Mouse (Mus musculus): Measurements from ENCODE around the gene Hck.

Gene Hck

DNA sequence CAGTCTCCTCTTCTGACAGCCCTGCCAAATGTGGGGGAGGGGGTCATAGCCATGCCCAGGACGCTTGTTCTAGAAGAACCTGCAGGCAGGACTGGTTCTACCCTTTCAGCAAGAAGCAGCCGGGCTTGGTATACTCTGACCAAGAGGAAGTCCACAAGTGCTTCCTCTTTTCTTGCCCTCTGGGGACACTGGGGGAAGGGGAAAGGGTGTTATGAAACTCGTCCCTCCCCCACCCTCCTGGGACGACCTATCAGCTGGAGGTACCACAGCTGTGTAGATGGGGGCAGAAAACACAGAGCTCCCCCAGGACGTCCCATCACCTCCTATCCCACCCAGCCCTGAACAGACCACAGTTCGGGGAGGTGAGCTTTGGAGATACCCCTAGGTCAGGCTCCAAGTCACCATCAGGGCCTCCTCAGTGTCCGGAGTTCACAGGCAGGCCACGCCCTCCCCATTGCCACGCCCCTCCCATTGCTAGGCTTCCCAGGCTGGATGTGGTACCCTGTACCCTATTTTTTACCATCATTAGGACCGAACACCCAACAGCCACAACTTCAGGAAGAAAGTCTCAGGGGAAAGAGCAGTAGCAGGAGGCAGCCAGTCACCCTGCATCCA, 17.6 kb upstream of the Hck start:
- no peak for DNase-seq (ENCODE audit: low read depth, low spot score)

DNA sequence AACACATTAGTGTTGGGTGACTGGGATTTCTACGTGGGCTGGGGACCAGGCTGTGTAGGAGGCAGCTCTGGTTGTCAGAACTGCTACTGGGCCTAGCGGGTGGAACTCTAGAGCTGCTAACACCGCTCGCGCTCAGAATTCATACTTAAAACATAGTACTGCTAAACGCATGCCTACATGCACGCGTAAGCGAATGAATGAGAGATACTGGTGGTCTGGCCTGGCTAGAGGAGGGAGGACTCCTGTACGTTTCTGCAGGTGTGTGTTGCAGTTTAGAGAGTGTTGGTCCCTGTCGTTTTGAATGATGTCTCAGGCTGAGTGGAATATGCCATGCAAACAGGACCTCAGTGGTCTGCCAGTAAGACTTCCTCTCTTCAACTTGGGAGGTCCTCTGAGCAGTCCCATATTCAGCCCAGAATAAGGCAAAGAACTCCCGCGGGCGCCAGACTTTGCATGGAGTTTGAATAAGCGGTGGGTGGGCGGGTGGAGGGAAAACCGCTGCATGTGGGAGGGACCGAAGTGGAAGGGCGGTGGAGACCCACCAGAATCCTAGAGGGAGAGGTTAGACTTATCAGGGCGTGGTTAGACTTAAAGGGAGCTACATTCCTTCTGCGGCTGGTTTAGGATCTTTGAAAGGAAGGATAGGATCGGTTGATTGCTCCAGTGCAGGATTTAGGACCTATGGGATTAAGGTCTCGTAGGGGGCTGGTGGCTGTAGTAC, 1.1 kb upstream of the Hck start:
- no peak for DNase-seq (ENCODE audit: low read depth, low spot score)

DNA sequence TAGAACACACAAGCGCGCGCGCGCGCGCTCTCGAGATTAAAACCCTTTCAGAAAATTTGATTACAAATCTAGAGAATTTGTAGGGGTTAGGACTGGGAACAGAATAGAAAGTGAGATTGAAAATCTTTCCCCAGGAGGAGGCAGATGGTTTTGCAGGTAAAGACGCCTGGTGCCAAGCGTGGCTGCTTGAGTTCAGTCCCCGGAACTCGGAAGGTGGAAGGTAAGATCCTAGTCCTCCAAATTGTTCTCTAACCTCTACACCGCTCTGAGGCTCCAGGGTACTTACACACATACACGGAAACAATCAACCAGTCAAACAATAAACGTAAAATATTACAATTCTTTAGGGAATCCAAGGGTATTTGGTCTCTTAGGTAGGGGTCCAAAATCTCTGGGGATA, 466 bp upstream of the Hck start:
- no peak for DNase-seq (ENCODE audit: low read depth, low spot score)

DNA sequence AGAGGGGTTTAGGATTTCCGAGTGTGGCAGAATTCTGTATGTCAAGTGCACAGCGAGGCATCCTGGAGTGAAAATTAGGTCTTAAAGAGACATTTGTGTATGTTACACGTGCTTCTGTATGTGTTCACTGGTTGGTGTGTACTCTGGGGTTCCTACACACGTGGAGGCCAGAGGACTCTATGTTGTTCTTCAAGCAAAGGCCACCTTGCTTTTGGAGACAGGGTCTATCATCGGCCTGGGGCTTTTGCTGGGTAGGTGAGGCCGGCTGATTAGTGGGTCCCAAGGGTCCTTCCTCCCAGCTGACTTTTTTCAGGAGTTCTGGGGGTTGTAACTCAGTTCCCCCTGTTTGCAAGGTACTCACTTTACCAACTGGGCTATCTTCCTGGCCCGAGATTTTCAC, 1.3 kb downstream of the Hck start:
- DNase-seq (ENCODE audit: low read depth, low spot score) = no peak

DNA sequence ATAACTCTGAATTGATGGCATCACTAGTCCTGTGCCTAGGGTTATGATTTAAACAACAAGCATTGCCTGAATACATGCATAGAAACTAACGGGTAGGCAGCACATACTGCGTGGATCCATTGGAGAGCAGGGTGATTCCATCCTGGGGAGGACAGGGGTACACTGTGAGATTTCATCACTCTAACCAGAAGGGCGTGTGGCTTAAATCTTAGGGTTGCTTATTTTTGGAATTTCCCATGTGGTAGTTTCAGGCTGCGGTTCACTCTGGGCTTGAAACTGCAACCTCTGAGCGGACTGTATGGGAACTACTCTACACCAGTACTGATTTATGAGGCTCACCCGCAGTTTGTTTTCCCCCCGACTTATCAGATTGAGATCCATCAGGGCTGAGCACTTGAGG, 3.0 kb downstream of the Hck start:
- DNase-seq (ENCODE audit: low read depth, low spot score) = no peak

DNA sequence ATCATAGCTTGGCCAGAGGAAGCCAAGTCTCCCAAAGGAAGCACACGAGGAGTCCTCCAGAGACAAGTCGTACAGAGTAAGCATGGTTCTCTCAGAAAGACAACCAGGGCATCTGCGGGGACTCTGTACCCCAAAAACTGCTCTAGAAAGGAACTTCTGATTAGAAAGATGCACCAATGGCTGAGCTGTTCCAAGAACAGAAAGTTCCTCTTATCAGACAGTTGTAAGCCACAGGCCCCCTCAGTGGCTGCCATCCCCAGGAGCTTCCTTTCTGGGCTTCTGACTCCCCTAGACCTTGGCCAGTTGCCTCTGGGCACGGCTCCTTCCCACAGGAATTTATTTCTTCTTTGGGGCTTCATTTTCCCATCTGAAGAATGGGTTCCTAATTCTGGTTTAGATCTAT, 7.4 kb downstream of the Hck start:
- no peak for DNase-seq (ENCODE audit: low read depth, low spot score)

DNA sequence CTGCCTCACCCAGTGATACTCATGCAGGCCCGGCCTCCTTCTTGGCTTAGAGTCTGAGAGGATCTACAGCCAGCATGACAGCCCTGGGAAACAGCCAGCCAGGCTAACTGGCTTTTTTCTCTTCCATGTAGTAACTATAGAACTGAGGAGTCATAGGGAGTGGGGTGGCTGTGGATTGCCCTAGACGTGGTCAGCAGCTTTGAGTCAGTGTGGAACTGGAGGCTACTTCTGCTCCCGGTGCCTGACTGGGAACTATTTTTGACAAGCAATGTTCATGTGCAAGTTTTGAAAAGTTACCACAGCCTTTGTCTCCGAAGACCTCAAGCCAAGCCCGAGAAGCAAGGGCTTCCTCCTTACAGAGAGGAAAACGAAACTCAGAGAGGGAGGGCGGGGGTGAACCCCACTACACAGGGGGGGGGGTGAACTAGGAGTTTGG, 8.8 kb downstream of the Hck start:
- no peak for DNase-seq (ENCODE audit: low read depth, low spot score)

DNA sequence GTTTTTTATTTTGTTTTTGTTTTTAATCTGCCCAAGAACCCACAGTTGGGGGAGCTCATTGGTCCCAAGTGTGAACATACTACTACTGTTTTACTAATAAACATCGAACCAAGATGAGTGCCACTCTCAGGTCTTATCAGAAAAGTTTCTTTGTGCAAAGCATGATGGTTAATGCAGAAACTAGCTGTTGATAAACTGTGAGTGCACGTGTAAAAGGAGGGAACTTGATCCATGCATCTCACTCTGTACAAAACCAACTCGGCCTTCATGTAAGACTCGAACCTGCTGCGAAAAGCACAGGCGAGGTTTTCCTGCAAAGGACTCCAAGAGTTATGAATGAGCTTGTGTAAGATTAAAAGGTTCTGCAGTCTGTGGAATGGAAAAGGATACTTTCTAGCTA, 11.2 kb downstream of the Hck start:
- no peak for DNase-seq (ENCODE audit: low read depth, low spot score)

DNA sequence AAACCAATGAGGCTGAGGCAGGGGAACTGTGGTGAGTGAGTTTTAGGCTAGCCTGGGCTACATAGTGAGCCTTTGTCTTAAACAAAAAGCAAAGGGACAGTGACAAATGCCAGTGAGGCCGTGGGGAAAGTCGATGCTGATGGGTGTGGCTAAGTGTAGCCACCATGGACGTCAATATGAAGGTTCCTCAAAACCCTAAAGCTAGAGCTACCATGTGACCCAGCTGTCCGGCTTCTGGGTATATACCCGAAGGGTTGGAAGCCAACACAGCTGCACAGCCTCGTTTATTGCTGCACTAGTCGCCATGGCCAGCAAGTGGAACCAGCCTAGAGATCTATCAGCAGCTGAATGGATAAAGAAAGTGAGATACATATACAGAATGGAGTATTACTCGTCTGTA, 11.9 kb downstream of the Hck start:
- DNase-seq (ENCODE audit: low read depth, low spot score) = no peak

DNA sequence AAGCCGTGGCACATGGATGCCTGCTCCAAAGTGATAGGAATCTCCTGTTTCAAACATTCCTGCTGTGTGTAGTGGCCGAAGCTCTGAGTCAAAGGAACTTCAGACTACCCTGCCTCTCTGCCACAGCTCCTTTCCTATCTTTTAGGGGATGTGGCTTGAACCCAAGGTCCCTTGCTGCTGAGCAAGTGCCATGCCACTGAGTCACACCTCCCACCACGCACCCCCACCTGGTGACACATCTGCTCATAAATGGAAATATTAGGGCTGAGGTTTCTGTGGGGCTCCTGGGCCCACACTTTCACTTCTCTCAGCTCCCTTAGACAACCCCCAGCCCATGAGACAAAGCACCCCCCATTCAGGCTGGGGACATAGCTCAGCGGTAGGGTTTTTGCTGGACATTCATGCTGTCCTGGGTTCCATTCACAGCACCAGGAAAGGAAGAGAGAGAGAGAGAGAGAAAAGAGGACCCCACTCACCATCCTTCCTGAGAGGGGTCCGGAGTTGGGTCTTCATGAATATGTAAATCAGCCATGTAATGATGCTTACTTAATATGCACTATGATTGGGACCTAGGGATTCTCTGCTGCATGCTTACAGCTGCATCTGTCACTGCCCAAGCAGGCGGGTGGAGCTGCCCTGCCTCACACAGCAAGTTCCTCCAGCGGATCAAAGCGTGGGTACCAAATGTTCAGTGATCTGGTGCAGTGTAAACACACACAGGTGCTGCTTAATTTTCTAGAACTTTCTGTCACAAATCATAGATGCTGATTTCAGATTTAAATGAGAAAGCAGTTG, 13.8 kb downstream of the Hck start:
- no peak for DNase-seq (ENCODE audit: low read depth, low spot score)

DNA sequence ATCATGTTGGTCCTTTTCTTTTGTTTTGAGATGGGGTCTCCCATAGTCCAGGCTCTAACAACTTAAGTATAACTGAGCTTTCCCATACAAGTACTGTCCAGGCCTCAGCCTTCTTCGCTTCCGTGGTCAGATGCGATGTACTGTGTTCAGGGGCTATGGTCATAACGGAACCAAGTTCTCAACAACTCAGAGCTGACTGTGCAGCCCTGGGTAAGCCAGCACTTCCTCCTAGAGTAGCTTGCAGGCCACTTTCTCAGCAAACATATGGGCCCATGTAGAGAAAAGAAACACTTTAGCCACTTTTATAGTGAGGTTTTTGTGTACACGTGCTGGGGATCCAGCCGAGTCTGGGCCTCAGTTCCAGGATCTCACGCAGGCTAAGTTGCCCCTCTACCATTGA, 14.4 kb downstream of the Hck start:
- no peak for DNase-seq (ENCODE audit: low read depth, low spot score)

DNA sequence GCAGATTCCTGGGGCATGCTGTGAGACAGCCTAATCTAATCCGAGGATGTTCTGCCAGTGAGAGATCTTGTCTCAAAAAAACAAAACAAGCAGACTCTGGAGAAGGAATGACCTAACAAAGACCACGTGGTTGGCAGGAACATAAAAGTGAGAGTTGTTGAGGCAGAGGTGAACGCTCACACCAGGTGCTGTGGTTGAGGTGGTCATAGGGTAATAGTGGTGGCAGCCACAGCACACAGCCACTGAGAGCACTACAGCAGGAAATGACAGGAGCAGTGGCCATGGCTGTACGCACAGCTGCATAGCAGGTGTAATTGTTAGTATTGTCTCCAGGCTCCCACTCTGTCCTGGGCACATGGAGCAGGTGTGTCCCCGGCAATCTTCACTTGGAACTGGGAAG, 17.6 kb downstream of the Hck start:
- DNase-seq (ENCODE audit: low read depth, low spot score) = no peak

DNA sequence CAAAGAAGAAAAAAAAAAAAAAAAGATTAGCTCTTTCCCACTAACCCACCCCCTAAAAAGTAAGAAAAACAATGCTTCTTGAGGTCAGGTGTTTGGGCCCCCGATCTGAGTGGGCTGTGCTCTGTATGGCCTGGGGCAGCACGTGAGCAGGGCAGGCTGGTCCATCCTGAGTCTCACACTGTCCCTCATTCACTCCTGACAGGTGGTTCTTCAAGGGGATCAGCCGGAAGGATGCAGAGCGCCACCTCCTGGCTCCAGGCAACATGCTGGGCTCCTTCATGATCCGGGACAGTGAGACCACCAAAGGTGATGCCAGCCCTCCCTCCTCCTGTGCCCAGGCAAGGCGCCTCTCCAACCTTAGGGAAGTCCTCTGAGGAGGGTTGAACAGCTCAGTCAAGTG, 22.8 kb downstream of the Hck start:
- no peak for DNase-seq (ENCODE audit: low read depth, low spot score)

DNA sequence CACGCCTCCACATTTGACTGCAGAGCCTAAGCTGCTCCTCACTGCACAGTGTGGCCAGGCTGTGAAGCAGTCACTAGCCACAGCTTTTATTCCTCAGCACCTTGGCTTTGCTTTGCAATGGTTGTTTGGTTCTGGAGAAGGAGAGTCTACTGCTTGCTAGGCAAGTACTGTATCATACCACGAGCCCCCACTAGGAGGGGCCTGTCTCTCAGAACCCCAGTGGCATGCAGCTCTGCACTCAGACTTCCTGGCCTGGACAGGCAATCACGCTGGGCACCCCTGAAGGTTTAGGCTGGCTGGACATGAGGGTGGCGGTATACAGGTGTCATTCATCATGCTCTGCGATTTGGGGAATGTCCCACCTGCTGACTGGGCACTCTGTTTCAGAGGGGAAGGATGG, 26.0 kb downstream of the Hck start:
- no peak for DNase-seq (ENCODE audit: low read depth, low spot score)

DNA sequence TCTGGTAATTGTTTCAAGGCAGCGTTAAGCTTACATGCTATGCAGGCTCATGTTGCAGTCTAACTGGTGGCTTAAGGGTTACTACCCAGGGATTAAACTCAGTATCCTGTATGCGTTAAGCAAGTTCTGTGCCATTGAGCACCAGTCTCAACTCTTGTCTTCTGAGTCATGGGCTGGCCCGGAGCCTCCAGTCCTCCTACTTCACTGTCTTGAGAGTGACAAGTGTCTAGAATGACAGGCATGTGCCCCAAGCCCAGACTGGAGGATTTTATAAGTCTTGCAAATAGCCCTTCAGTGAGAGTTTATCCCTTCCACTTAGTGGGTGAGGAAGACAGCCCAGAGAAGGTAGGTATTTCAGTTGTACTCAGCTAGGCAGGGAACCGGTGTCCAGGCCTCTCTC, 27.9 kb downstream of the Hck start:
- no peak for DNase-seq (ENCODE audit: low read depth, low spot score)

DNA sequence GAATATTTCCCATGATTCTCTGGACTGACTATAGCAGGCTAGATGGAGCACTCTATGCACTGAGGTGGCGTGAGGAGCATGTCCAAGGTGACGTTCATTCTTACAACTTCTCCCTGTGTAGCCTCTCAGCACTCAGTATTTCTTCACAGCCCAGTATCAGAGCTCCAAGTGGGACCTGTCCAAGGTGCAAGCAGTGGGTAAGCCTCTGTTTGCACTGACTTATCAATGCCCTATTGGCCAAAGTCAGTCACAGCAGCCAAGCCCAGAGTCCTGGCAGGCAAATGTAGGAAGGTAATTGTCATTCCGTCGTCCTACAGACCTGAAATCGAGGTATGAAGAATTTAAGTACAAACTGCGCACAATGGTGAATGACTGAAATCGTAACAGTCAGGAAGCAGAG, 30.9 kb downstream of the Hck start:
- no peak for DNase-seq (ENCODE audit: low read depth, low spot score)

DNA sequence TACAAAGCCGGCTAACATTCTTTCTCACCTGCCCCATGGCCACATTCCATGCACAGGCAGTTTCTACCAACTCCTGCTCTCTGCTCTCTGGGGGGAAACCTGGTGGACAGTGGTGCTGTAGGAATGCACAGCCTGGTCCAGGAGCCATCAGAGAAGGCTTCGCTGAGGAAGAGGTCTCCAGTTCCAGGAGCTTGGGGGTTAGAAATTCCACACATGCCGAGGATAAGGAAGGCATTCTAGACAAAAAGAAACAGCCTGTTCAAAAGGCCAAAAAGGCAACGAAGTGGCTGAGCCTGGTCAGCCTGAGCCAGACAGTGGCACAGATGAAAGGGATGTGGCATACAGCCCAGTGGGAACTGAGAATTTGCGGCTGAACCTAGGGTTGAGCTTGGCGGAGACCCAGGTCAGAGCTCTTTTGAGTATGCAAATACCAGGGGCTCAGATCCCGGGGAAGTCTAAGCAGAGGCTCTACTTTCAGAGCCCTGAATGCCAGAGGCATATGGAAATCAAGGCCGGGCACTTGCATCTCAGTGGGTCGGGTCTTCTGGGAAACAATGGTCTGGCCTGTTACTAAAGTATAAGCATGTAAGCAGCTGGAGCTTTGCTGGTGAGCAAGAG, 31.8 kb downstream of the Hck start:
- no peak for DNase-seq (ENCODE audit: low read depth, low spot score)

DNA sequence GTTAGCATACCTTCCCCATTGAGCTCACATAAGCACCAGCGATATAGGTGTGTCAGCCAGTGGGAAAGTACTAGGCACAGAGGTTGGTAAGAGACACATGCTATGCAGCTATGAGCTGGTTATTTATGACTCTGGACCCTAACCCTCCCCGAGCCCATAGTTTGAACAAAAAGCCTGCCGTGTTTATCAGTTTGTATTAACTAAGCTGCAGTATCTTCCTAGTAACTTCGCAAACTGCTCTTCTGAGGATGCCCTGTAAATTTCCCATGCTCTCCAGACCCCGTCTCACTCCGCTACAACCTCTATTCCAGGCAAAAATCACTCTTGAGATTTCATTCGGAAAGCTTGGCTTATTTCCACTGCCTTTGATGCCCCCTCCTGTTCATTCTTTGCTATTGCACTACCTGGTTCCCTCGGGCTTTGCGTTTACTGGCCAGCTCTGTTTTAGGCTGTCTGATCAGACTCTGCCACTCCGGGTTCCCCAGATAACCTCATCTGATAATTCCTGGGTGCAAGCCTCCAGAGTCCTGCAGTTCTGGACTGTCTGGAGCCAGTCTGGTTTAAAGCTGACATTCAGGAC, 34.4 kb downstream of the Hck start:
- peak; percentile 22 for DNase-seq (ENCODE audit: low read depth, low spot score)

DNA sequence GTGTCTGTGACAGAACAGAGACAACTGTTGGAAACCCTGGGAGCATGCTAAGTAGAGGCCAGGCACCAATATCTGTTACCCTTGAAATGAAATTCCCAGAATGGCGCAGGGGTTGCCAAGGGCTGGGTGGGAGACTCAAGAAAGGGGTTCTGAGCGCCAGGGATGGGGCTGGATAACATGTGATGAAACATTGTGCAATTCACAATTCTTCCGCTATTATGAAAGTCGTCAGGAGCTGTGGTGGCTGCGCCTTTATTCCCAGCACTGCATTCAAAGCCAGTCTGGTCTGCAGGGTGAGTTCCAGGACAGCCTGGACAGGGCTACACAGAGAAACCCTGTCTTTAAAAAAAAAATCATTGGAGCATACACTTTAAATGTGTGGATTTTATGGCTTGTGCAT, 37.1 kb downstream of the Hck start:
- DNase-seq (ENCODE audit: low read depth, low spot score) = no peak

DNA sequence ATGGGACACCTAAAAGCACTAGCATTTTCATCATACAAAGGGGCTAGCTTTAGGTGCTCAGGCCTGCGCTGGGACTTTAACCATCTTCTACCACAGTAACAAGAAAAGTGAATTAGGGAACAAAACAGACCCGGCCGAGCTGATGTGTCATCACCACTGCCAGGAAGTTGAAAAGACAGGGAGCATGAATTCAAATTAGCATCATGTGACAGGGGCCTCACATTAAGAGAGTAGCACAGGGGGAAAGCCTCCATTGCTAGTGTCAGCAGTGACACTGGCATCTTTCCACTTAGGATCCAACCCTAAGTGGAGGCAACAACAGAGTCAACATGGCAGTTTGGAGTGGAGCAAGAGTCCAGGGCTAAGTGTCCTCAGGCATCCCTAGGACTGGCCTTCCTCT, 39.0 kb downstream of the Hck start:
- DNase-seq (ENCODE audit: low read depth, low spot score) = no peak

DNA sequence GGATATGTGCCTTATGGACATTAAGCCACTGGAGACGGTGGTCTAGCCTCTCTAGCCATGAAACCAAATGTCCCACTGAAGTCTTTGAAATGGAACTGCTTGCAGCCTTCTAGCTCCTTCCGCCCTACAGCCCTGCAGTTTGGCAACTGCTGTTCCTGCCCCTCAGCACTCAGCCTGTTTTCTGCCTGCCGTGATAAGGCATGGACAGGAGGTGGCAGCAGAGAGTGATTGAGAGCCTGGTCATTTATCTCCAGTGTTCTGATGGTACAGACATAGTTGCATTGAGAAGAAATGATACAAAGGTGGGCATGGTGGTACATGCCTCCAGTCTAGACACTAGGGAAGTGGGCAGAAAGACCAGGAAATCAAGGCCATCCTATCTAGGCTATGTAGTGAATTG, 39.4 kb downstream of the Hck start:
- DNase-seq (ENCODE audit: low read depth, low spot score) = peak; percentile 38

DNA sequence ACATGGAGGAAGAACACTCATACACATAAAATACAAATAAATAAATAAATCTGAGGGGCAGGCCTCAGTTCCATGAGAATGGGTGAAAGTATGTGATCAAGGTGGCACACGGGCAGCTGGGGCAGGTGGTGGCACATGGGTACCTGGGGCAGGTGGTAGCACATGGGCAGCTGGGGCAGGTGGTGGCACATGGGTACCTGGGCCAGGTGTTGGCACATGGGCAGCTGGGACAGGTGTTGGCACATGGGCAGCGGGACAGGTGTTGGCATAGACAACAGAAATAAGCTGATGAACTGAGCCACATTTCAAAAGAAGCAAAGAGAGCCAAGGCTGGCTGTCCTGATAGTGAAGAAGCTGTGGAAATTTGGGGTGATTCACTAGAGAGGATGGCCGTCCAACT, 41.5 kb downstream of the Hck start:
- no peak for DNase-seq (ENCODE audit: low read depth, low spot score)

Measured in retina, adult 2 months (tissue).